Mouse (Mus musculus): ENCODE measurements around the gene Rubcnl.

Rubcnl gene

GRCm38 (mm10) chr14:75015856-75016714 lies at the start of gene Rubcnl:
TSS of gene Rubcnl (plus strand) at chr14:75016027.
- DNase-seq (ENCODE audit: low read depth, low spot score): peak; percentile 87

- DNase-seq (ENCODE audit: low read depth, low spot score): no peak
Measured at GRCm38 (mm10) chr14:74972216-74972615, 43.6 kb upstream of the Rubcnl start.

GRCm38 (mm10) chr14:74972687-74973086 lies 43.1 kb upstream of the Rubcnl start:
- no peak for DNase-seq (ENCODE audit: low read depth, low spot score)

- peak; percentile 49 for DNase-seq (ENCODE audit: low read depth, low spot score)
Measured at GRCm38 (mm10) chr14:74974136-74974651, 41.6 kb upstream of the Rubcnl start.

GRCm38 (mm10) chr14:74976972-74977371 lies 38.9 kb upstream of the Rubcnl start:
- no peak for DNase-seq (ENCODE audit: low read depth, low spot score)

GRCm38 (mm10) chr14:74981016-74981415 lies 34.8 kb upstream of the Rubcnl start:
- DNase-seq (ENCODE audit: low read depth, low spot score): no peak

- DNase-seq (ENCODE audit: low read depth, low spot score): no peak
Measured at GRCm38 (mm10) chr14:74983079-74983478, 32.7 kb upstream of the Rubcnl start.

GRCm38 (mm10) chr14:74984817-74985391 lies 30.9 kb upstream of the Rubcnl start:
- no peak for DNase-seq (ENCODE audit: low read depth, low spot score)

- DNase-seq (ENCODE audit: low read depth, low spot score): no peak
Measured at GRCm38 (mm10) chr14:74985658-74986057, 30.2 kb upstream of the Rubcnl start.

- DNase-seq (ENCODE audit: low read depth, low spot score): no peak
Measured at GRCm38 (mm10) chr14:74986527-74986926, 29.3 kb upstream of the Rubcnl start.

GRCm38 (mm10) chr14:74989322-74989721 lies 26.5 kb upstream of the Rubcnl start:
- no peak for DNase-seq (ENCODE audit: low read depth, low spot score)

- no peak for DNase-seq (ENCODE audit: low read depth, low spot score)
Measured at GRCm38 (mm10) chr14:74989909-74990308, 25.9 kb upstream of the Rubcnl start.

- DNase-seq (ENCODE audit: low read depth, low spot score): peak; percentile 54
Measured at GRCm38 (mm10) chr14:74990504-74990903, 25.3 kb upstream of the Rubcnl start.

- DNase-seq (ENCODE audit: low read depth, low spot score): no peak
Measured at GRCm38 (mm10) chr14:74996556-74996955, 19.3 kb upstream of the Rubcnl start.

- no peak for DNase-seq (ENCODE audit: low read depth, low spot score)
Measured at GRCm38 (mm10) chr14:74997041-74997440, 18.8 kb upstream of the Rubcnl start.

- no peak for DNase-seq (ENCODE audit: low read depth, low spot score)
Measured at GRCm38 (mm10) chr14:75001364-75001763, 14.5 kb upstream of the Rubcnl start.

GRCm38 (mm10) chr14:75003356-75003755 lies 12.5 kb upstream of the Rubcnl start:
- DNase-seq (ENCODE audit: low read depth, low spot score): no peak

- DNase-seq (ENCODE audit: low read depth, low spot score): no peak
Measured at GRCm38 (mm10) chr14:75005478-75006199, 10.2 kb upstream of the Rubcnl start.

- DNase-seq (ENCODE audit: low read depth, low spot score): no peak
Measured at GRCm38 (mm10) chr14:75010346-75010745, 5.5 kb upstream of the Rubcnl start.

- DNase-seq (ENCODE audit: low read depth, low spot score): peak; percentile 14
Measured at GRCm38 (mm10) chr14:75010986-75011655, 4.7 kb upstream of the Rubcnl start.

- no peak for DNase-seq (ENCODE audit: low read depth, low spot score)
Measured at GRCm38 (mm10) chr14:75016715-75017020, 841 bp downstream of the Rubcnl start.

GRCm38 (mm10) chr14:75017277-75017676 lies 1.4 kb downstream of the Rubcnl start:
- no peak for DNase-seq (ENCODE audit: low read depth, low spot score)

All from ES-CJ7 (cell line).